Mouse (Mus musculus) cerebellum, adult 2 months (tissue): ENCODE measurements around the gene Car5a. TPM values are rescaled to one million over a fixed set of nuclear protein-coding genes. Genes with fewer than 3 reads are reported as not detected.
A peak's percentile ranks its signal among the peaks of the same experiment; 100 is the strongest.

Experiments
- DNase-seq, 2 experiments: peaks; one replicate each; pipeline ENCODE4 v3.0.0; 2021
- H3K27ac ChIP-seq: fragments of 200-500 bp; 2 replicates; pipeline ENCODE4 v1.5.1; 2012; ENCODE audit warnings: low read length, control low read depth, inconsistent platforms; ENCODE audit not compliant: insufficient read depth
- H3K27me3 ChIP-seq: fragments of 200-500 bp; 2 replicates; pipeline ENCODE4 v1.6.1; 2012; ENCODE audit warnings: inconsistent platforms, mild to moderate bottlenecking, low read length, moderate library complexity; ENCODE audit not compliant: control insufficient read depth, insufficient read depth
- H3K4me1 ChIP-seq: fragments of 200-500 bp; 2 replicates; pipeline ENCODE4 v1.6.1; 2011; ENCODE audit warnings: low read length; ENCODE audit not compliant: control insufficient read depth, insufficient read depth
- H3K4me3 ChIP-seq: fragments of 200-500 bp; replicated peaks from 2 replicates; pipeline ENCODE3; 2011; ENCODE audit warnings: mild to moderate bottlenecking, low read depth, low read length, control low read depth; ENCODE audit not compliant: insufficient read depth
- CTCF ChIP-seq: fragments of 200-500 bp; IDR thresholded peaks from 2 replicates; pipeline ENCODE4 v1.5.1; 2011; ENCODE audit warnings: low read depth, mild to moderate bottlenecking, control low read depth, low read length, moderate library complexity, borderline replicate concordance; ENCODE audit not compliant: insufficient read depth
- POLR2A ChIP-seq: fragments of 200-500 bp; IDR thresholded peaks from 2 replicates; pipeline ENCODE4 v1.6.1; 2011; ENCODE audit warnings: low read length, control low read depth, borderline replicate concordance; ENCODE audit not compliant: insufficient read depth
- WGBS: fragments of 180-500 bp; shearing (Covaris S2); methylation state at CpG from one replicate; pipeline ENCODE4 v1.1.7; 2018; 5-methylcytosine and 5-hydroxymethylcytosine counted together
- polyA plus RNA-seq: library from polyadenylated mRNA; depleted of rRNA; stranded (reverse); fragments of >200 nt; gene quantifications from 2 replicates; pipeline ENCODE4 v1.2.3, GENCODE M21; 2012

Gene Car5a
- polyA plus RNA-seq, 1 experiment = 0.59 TPM

DNA sequence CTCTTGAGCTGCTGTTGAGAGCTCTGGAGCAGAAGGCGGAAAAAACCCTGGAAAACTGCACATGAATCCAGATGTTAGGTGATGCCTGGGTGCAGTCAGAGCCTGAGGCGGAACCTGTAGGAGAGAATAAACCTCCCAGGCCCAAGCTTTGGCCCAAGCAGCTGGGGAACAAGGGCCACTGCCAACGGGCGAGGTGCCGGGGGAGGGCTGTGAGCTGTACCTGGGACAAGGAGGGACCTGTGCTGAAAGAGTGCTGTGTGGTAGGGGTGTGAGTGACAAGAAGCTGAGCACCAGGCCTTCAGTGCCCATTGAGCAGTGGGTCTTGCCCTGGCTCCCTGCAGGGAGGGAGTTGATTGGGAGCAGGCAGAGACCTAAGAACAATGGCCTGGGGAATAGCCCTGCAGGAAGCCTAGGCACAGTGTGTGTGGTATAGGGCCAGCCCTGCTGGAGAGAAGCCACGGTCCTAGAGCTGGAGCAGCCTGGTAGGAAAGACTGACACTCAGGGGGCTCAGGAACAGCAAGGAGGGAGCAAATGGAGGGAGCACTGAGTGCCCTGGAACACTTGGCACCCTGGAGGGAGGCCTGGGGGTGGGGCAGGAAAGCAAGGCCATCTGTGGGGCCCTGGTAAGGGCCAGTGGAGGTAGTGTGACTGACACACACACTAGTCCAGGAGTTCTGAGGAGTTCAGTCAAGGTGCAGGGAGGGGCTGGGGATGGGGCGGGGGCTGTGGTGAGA is 22.2 kb upstream of the Car5a start:
- Histone ChIP-seq H3K4me1 (peaks cover 28% of the 10 kb centered on the region), H3K4me3 (no peak overlapping the region), H3K27me3 (no peaks in the 10 kb centered on the region), H3K27ac (0 out of 2 replicates have a peak overlapping the region, but pooled peaks have one; percentile 11)
- TF ChIP-seq CTCF = no peak
- TF ChIP-seq POLR2A = no peak
- DNase-seq = peak in 1 of 2 experiments; percentile 22
- WGBS = 60% methylated on average over 7 of the region's 7 CpGs

DNA sequence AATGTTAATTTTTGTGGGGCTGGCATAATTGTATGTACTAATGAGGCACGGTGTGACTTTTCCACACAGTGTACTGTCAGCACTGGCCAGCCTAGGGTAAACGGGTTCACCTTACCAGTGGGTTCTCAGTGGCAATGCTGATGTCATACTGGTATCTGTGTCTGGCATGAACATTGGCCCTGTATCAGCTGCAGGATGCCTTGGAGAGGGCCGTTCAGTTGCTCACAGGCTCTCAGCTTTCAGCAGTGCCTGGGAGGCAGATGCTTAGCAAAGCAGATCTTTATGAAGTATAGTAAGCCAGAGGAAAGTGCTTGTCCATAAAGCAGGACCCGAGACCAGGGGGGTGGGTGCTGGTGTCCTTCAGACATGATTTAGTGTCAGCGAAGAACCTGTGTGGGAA is 21.4 kb upstream of the Car5a start:
- 74% methylated on average over 5 of the region's 5 CpGs for WGBS
- Histone ChIP-seq H3K4me3 (no peak overlapping the region), H3K27ac (no peak overlapping the region), H3K4me1 (peaks cover 28% of the 10 kb centered on the region), H3K27me3 (no peaks in the 10 kb centered on the region)
- DNase-seq = no peak
- no peak for TF ChIP-seq POLR2A
- no peak for TF ChIP-seq CTCF

DNA sequence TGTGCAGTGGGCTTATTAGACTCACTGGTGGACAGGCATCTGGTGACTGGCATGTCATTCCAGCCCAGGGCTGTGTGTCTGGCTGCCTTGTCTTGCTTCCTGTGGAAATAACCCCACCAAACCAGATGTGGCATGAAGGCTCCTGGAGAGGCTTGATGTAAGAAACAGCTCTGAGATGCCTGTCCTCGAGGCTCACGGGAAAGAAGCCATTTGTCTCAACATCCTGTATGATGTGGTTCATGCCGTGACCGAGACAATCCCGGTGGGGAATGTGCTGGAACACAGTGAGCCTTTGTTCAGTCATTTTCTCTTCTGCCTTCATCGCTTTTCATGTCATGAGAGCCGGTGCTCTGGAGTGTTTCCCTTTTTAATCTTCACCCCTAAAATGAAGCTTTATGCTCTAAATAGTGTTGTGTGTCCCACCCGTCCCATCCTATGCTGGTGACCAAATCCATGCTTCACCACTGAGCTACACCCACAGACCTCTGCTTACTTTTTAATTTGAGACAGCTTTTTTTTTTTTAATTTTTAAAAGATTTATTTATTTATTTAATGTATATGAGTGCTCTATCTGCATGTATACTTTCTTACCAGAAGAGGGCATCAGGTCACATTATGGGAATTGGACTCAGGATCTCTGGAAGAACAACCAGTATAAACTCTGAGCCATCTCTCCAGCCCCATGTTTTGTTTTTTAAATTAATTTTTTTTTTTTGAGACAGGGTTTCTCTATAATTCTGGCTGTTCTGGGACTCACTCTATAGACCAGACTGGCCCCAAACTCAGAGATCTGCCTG is 20.2 kb upstream of the Car5a start:
- no peak for DNase-seq
- Histone ChIP-seq H3K4me3 (no peak overlapping the region), H3K4me1 (peaks cover 28% of the 10 kb centered on the region), H3K27me3 (no peaks in the 10 kb centered on the region), H3K27ac (no peak overlapping the region)
- WGBS = 60% methylated on average over 8 of the region's 8 CpGs
- TF ChIP-seq POLR2A (no peak), CTCF (no peak)

DNA sequence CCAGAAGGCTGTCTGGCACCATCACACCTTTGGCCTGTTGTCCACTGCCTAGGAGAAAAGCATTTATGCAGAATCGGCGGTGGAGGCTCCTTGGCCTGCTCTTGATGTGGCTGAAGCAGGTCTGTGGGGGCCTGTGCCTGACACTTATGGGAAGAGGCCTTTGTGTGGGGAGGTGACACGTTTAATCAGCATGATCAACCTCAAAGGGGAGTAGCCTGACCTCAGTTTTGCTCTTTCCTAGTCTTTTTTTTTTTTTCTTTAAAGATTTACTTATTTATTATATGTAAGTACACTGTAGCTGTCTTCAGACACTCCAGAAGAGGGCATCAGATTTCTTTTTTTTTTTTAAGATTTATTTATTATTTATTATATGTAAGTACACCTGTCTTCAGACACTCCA is 18.2 kb upstream of the Car5a start:
- TF ChIP-seq POLR2A (no peak), CTCF (no peak)
- WGBS = 54% methylated on average over 3 of the region's 3 CpGs
- no peaks in the 10 kb centered on the region for H3K27me3 ChIP-seq
- DNase-seq = no peak
- H3K27ac ChIP-seq = no peak overlapping the region
- H3K4me3 ChIP-seq = no peak overlapping the region
- H3K4me1 ChIP-seq = peaks cover 31% of the 10 kb centered on the region

DNA sequence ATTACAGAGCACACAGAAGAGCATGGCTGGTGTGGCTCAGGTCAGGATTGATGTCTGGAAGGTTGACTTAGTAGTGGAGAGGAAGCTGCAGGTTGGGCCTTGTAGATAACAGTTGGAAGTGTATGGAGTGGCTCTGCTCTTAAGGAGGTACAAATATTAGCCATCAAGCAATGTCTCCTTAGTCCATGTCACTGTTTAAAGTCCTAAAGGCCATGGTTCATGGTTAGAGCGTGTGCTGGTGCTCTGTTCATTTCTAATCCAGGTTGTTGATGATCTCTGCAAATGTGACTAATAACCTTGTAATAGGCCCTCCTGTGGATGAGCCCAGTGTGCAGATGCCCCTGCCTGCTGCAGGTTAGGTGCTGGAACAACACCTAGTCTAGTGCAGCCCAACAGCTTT is 13.7 kb upstream of the Car5a start:
- 95% methylated on average over 1 of the region's 1 CpGs for WGBS
- TF ChIP-seq POLR2A (no peak), CTCF (no peak)
- no peak for DNase-seq
- Histone ChIP-seq H3K27me3 (no peaks in the 10 kb centered on the region), H3K4me1 (peaks cover 18% of the 10 kb centered on the region), H3K27ac (no peak overlapping the region), H3K4me3 (no peak overlapping the region)

DNA sequence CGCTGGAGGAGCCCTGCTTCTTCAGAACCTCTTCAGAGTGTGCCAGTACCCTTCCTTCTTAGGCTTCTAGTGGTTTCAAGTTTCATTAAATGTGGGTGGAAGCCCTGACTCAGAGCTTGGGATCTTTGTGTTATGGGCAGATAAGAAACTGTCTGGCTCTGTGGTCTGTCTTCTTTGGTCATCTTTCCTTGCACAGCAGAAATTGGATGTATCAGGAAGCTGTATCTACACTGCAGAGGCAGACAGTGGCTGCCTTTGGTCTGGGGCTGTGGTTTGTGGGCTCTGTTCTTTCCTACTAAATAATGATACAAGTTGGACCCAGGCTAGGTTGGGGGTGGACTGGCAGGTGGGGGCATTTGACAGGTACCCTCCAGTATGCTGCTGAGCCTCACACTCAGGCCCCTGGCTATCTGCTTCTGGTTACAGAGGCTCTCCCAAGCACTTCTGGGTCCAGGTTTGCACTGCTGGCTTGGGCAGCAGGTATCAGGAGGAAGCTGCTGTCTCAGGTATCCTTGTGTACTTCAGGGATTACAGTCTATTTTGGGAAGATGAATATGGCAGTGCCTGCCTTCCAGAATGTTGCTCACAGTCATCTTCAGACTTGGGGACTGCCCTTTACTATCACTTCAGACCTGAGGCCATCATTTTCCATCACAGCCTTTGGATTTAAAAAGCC is 11.3 kb upstream of the Car5a start:
- 68% methylated on average over 1 of the region's 1 CpGs for WGBS
- no peak overlapping the region for H3K4me3 ChIP-seq
- H3K27ac ChIP-seq = no peak overlapping the region
- H3K27me3 ChIP-seq = no peaks in the 10 kb centered on the region
- peaks cover 22% of the 10 kb centered on the region for H3K4me1 ChIP-seq
- no peak for TF ChIP-seq CTCF
- no peak for TF ChIP-seq POLR2A
- DNase-seq = no peak

DNA sequence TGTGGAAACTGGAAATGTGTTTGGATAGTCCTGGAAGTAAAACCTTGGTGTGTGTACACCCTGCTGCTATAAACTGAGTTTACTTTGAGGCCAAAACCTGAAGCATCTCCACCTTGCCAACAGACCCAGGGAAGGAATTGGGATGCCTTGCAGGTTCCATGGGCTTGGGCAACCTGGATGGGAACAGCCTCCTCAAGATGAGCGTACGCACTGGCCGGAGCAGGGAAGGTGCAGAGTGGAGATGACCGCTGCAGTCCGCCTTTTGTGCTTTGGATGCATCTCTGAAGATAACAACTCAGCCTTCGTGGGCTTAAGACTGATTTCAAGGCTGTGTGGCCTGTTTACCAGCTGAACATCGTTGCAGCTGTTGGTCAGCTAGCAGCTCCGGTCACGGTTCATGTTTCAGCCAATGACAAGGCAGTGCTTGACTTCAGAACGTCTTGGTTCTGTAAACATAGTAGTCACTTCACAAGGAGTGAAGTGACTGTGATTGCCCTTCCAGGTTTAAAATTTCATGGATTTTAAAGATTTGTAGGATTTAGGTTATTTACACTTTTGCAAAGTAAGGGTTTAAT is 10.4 kb upstream of the Car5a start:
- peaks cover 19% of the 10 kb centered on the region for H3K4me1 ChIP-seq
- 76% methylated on average over 10 of the region's 10 CpGs for WGBS
- no peak for DNase-seq
- TF ChIP-seq POLR2A = no peak
- TF ChIP-seq CTCF = no peak
- H3K4me3 ChIP-seq = no peak overlapping the region
- no peak overlapping the region for H3K27ac ChIP-seq
- no peaks in the 10 kb centered on the region for H3K27me3 ChIP-seq
